Mouse (Mus musculus) bone marrow, adult 2 months (tissue): Measurements from ENCODE around the gene Ccdc180. TPM values are rescaled to one million over a fixed set of nuclear protein-coding genes. Genes with fewer than 3 reads are reported as not detected.

Experiments used
- H3K27ac ChIP-seq: fragments of 200-500 bp; 2 replicates; pipeline ENCODE4 v1.5.1; 2012; ENCODE audit warnings: low read depth, mild to moderate bottlenecking, control low read depth, inconsistent platforms, low read length; ENCODE audit not compliant: control insufficient read depth, poor library complexity, insufficient read depth
- H3K4me1 ChIP-seq: fragments of 200-500 bp; 2 replicates; pipeline ENCODE4 v1.6.1; 2011; ENCODE audit warnings: low read length; ENCODE audit not compliant: control insufficient read depth, insufficient read depth
- H3K4me3 ChIP-seq: fragments of 200-500 bp; replicated peaks from 2 replicates; pipeline ENCODE3; 2011; ENCODE audit warnings: mild to moderate bottlenecking, low read depth, low read length, control low read depth; ENCODE audit not compliant: control insufficient read depth
- CTCF ChIP-seq: fragments of 200-500 bp; IDR thresholded peaks from 2 replicates; pipeline ENCODE4 v1.5.1; 2011; ENCODE audit warnings: low read length, control low read depth; ENCODE audit not compliant: control insufficient read depth, insufficient read depth
- POLR2A ChIP-seq: fragments of 200-500 bp; IDR thresholded peaks from 2 replicates; pipeline ENCODE4 v1.6.1; 2011; ENCODE audit warnings: low read depth, mild to moderate bottlenecking, control low read depth, low read length, borderline replicate concordance; ENCODE audit not compliant: control insufficient read depth
- WGBS: fragments of 180-500 bp; shearing (Covaris S2); methylation state at CpG from one replicate; pipeline ENCODE4 v1.1.7; 2018; 5-methylcytosine and 5-hydroxymethylcytosine counted together
- polyA plus RNA-seq: library from polyadenylated mRNA; stranded (reverse); fragments of >200 nt; gene quantifications from 2 replicates; pipeline ENCODE4 v1.2.4, GENCODE M21; 2011; ENCODE audit warnings: low replicate concordance; ENCODE audit not compliant: missing spikeins, insufficient read depth, insufficient read length

Gene Ccdc180
- polyA plus RNA-seq, 1 experiment, result 1.4 TPM

- WGBS, result 79% methylated on average over 4 of the region's 4 CpGs
Observed at GRCm38 (mm10) chr4:45924011-45924410, 33.9 kb downstream of the Ccdc180 start.

DNA sequence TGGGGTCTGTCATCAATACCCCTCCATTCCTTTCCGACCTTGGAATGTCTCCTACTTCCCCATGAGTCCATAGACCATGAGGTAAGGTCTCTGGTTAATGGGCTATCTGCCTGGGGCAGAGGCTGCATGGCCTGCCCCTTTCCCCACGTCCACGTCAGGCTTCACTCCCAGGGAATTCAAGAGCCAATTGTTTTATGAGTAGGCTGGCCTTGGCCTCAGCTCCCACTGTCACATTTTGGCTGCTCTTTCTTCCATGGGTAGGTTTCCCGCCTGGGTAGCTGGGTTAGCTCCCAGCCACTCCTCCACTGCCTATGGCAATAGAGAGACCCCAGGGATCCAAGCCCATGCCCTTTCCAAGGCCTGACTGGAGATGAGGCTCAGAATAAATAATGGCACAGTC is 38.5 kb downstream of the Ccdc180 start:
- no peaks in the 10 kb centered on the region for H3K4me1 ChIP-seq
- TF ChIP-seq POLR2A (no peak), CTCF (no peak)
- 76% methylated on average over 4 of the region's 4 CpGs for WGBS
- H3K4me3 ChIP-seq, result no peak overlapping the region
- H3K27ac ChIP-seq, result no peak overlapping the region

More at GRCm38 (mm10) chr4:45924011-45924410, 33.9 kb downstream of the Ccdc180 start:
- H3K4me1 ChIP-seq, result no peaks in the 10 kb centered on the region
- TF ChIP-seq POLR2A, result no peak
- no peak for TF ChIP-seq CTCF
- H3K27ac ChIP-seq, result no peak overlapping the region
- H3K4me3 ChIP-seq, result no peak overlapping the region

DNA sequence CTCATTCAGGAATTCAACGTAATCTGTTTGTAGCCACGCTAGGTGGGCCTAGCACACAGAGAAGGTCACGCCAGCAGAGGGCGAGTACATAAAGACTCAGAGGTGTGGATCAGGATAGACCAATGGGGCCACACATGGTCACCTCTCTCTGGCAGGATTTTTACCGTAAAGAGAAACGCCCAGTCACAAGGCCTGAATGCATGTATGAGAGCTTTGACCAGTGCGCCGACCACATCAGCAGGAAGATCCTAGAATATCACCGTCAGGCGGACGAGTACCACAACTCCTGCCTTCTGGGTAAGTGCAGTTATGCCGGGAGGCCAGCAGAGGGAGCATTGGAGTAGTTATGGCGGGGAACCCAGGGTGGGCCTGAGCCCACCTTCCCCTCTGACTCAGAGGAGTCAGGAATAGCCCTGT is 51.5 kb downstream of the Ccdc180 start:
- Histone ChIP-seq H3K4me1 (no peaks in the 10 kb centered on the region), H3K4me3 (no peak overlapping the region), H3K27ac (no peak overlapping the region)
- 11% methylated on average over 13 of the region's 13 CpGs for WGBS
- TF ChIP-seq POLR2A, result no peak
- TF ChIP-seq CTCF, result peak; percentile 72

GRCm38 (mm10) chr4:45947729-45948128 is 57.6 kb downstream of the Ccdc180 start:
- TF ChIP-seq CTCF, result no peak
- no peak for TF ChIP-seq POLR2A
- no peak overlapping the region for H3K27ac ChIP-seq
- no peak overlapping the region for H3K4me3 ChIP-seq
- H3K4me1 ChIP-seq, result peaks cover 10% of the 10 kb centered on the region
- WGBS, result 79% methylated on average over 8 of the region's 8 CpGs

GRCm38 (mm10) chr4:45949109-45949848 is 59.2 kb downstream of the Ccdc180 start:
- Histone ChIP-seq H3K4me1 (peaks cover 10% of the 10 kb centered on the region), H3K27ac (peak overlapping the region; percentile 91), H3K4me3 (peak overlapping the region; percentile 59)
- TF ChIP-seq POLR2A (no peak), CTCF (no peak)
- 21% methylated on average over 7 of the region's 7 CpGs for WGBS

- WGBS, result 79% methylated on average over 16 of the region's 18 CpGs
- TF ChIP-seq POLR2A (no peak), CTCF (no peak)
Observed at GRCm38 (mm10) chr4:45951830-45952229, 61.7 kb downstream of the Ccdc180 start.

DNA sequence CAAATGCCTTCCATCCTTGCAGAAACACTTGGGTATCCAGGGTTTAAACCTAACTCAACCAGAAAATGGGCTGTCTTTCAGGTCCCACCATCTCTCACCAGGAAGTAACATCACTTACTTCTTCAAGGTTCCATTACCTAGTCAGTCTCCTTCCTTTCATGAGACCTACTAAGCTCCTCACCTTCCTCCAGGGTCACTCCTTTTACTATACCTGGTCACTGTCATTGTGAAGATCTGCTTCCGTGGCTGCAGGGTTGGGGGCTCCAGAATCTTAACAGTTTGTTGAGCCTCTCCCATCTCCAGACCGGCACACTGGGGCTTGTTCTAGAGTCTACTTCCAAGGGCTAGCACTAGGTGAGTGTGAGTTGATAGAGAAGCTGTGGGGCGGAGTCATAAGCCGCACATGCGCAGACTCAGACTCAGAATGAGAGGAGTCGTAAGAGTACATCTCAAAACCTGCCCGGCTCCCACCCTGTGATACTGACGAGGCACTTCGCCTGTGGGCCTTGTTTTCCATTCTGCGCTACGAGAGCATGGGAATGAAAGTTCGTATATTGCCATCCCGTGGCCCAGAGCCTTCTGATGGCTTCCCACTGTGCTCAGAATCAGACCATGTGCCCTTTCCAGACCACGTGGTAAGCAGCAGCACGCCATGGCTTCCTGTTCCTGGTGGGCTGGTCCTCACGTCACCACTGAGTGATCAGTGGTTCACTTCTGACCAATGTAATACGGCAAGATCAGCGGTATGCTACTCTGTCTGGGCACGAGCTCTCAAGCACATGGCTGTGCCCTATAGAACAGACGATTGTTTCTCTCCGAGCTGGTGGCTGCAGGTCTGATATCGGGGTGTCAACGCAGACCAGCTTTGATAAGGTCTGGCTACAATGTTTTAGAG is 63.2 kb downstream of the Ccdc180 start:
- Histone ChIP-seq H3K27ac (no peak overlapping the region), H3K4me1 (peaks cover 10% of the 10 kb centered on the region), H3K4me3 (no peak overlapping the region)
- TF ChIP-seq CTCF, result no peak
- TF ChIP-seq POLR2A, result no peak
- 78% methylated on average over 23 of the region's 23 CpGs for WGBS

More at GRCm38 (mm10) chr4:45951830-45952229, 61.7 kb downstream of the Ccdc180 start:
- no peak overlapping the region for H3K27ac ChIP-seq
- H3K4me1 ChIP-seq, result peaks cover 10% of the 10 kb centered on the region
- H3K4me3 ChIP-seq, result no peak overlapping the region

GRCm38 (mm10) chr4:45955235-45955634 is 65.1 kb downstream of the Ccdc180 start:
- Histone ChIP-seq H3K27ac (no peak overlapping the region), H3K4me3 (no peak overlapping the region), H3K4me1 (no peaks in the 10 kb centered on the region; the same call in 1 of the 2 replicates)
- WGBS, result 83% methylated on average over 4 of the region's 4 CpGs
- no peak for TF ChIP-seq POLR2A
- no peak for TF ChIP-seq CTCF
